Mouse (Mus musculus) heart, adult 2 months (tissue): ENCODE measurements at regions not wholly inside any gene's neighbourhood (a gene's known extent, or its start where the extent isn't known, plus 50 kb on each side); places are given as distances from the start of the nearest gene placed in this dataset.
A peak's percentile ranks its signal among the peaks of the same experiment; 100 is the strongest.
"Not testable (repeated sequence)": the region's sequence is repeated elsewhere in the genome, so short reads cannot be mapped to it uniquely, and the experiment has no call there.

Source experiments
- DNase-seq, 2 experiments: peaks; one replicate each; pipeline ENCODE4 v3.0.0; 2021
- H3K27ac ChIP-seq: fragments of 200-600 bp; 2 replicates; pipeline ENCODE4 v1.8.1; 2022
- H3K27me3 ChIP-seq: fragments of 200-500 bp; 2 replicates; pipeline ENCODE4 v1.6.1; 2012; ENCODE audit warnings: mild to moderate bottlenecking, low read length, inconsistent platforms, mixed read lengths; ENCODE audit not compliant: control insufficient read depth, insufficient read depth
- H3K36me3 ChIP-seq: fragments of 200-500 bp; 2 replicates; pipeline ENCODE4 v1.6.1; 2012; ENCODE audit warnings: low read length, inconsistent platforms; ENCODE audit not compliant: control insufficient read depth, insufficient read depth
- H3K4me1 ChIP-seq: fragments of 200-500 bp; 2 replicates; pipeline ENCODE4 v1.6.1; 2011; ENCODE audit warnings: low read length; ENCODE audit not compliant: control insufficient read depth, insufficient read depth
- H3K4me3 ChIP-seq: fragments of 200-600 bp; 2 replicates; pipeline ENCODE4 v1.8.1; 2022
- H3K79me2 ChIP-seq: fragments of 200-500 bp; replicated peaks from 2 replicates; pipeline ENCODE4 v1.6.1; 2012; ENCODE audit warnings: mild to moderate bottlenecking, inconsistent platforms, low read length, moderate library complexity, mixed read lengths; ENCODE audit not compliant: control insufficient read depth, insufficient read depth
- H3K9ac ChIP-seq: fragments of 200-500 bp; 2 replicates; pipeline ENCODE4 v1.6.1; 2012; ENCODE audit warnings: low read depth, mild to moderate bottlenecking, control low read depth, inconsistent platforms, low read length, mixed read lengths
- CTCF ChIP-seq: fragments of 200-600 bp; IDR thresholded peaks from 2 replicates; pipeline ENCODE4 v1.8.1; 2022; ENCODE audit warnings: antibody characterized with exemption, mild to moderate bottlenecking, moderate library complexity
- EP300 ChIP-seq: fragments of 200-500 bp; IDR thresholded peaks from 2 replicates; pipeline ENCODE4 v1.6.1; 2011; ENCODE audit warnings: low read depth, low read length, control low read depth; ENCODE audit not compliant: insufficient read depth
- POLR2A ChIP-seq: fragments of 200-500 bp; IDR thresholded peaks from 2 replicates; pipeline ENCODE4 v1.6.1; 2011; ENCODE audit warnings: mild to moderate bottlenecking, low read depth, low read length, control low read depth; ENCODE audit not compliant: insufficient read depth
- WGBS: fragments of 180-500 bp; shearing (Covaris S2); methylation state at CpG from one replicate; pipeline ENCODE4 v1.1.7; 2018; 5-methylcytosine and 5-hydroxymethylcytosine counted together
- intact Hi-C: fragments of 180-260 bp; cut with DNase I; formaldehyde crosslinking; loops from one replicate; pipeline ENCODE4 v1.15.1; 2025

DNA sequence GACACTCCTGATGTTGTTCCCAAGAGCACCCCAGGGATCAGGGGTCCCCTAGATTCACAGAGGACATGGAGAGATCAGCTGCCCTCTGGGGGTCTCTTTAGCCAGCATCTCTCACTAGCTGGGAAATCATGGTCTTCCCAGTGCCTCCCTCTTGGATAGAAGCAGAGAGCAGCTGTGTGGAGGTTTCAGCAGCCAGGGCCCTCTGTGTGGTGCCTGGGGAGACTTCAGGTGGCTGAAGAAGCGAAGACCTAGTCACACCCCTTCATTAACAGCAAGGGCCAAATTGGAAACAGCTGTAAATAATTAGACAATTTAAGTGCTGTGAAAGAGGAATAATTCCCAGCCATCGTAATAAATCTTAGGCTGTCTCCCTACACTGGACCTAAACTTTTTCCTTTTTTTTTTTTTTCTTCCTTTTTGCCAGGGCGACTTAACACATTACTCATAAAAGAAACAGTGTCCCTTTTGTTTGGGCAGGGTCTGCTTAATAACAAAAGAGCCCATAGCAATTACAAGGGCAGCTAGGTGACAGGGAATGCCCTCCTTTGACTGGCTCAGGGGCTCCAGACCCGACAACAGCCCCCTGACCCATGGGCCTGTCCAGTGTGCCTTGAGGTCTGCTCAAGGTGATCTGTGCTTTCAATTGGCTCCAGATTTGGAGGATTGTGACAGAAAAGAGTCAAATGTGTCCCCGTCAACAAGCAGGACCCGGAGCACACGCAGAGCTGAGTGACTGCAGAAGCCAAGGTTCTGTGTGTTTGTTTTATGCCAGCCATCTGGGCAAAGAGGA lies 127.7 kb downstream of the Dicer1 start:
- no peak for DNase-seq
- H3K27ac ChIP-seq: no peak overlapping the region
- 72% methylated on average over 7 of the region's 7 CpGs for WGBS
- H3K79me2 ChIP-seq: no peaks in the 10 kb centered on the region
- intact Hi-C loops: no loop called here
- no peak for TF ChIP-seq EP300
- TF ChIP-seq CTCF: no peak
- no peak for TF ChIP-seq POLR2A
- H3K36me3 ChIP-seq: no peaks in the 10 kb centered on the region
- no peak overlapping the region for H3K4me3 ChIP-seq
- H3K9ac ChIP-seq: no peak overlapping the region
- H3K4me1 ChIP-seq: no peaks in the 10 kb centered on the region
- H3K27me3 ChIP-seq: no peaks in the 10 kb centered on the region

DNA sequence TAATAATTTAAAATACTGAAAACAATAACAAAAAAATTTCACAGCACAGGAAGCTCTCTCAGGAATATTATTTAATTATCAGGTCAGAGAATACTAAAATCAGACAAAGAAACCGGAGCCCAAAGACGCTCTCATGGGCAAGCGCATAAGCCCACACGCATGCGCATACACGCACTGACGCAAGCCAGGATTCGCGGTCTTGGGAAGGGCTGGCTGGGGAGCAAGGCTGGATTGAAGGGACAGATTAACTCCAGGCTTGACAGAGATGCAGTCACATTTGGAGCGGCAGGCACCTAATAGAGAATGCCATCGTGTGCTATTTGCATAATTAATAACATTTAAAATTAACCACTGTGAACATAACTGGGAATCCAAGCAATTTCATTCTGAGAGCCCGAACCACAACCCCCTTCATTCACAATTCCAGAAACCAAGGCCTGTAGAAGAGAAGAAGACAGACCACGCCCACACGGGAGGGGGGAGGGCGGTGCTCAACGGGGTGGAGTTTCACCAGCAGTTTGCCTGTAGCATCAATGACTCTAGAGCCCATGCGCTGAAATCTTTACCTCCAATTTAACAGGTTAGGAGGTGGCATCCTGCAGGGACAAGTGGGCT lies 134.5 kb downstream of the Dicer1 start:
- no peaks in the 10 kb centered on the region for H3K79me2 ChIP-seq
- H3K27ac ChIP-seq: no peak overlapping the region
- H3K4me1 ChIP-seq: no peaks in the 10 kb centered on the region
- DNase-seq: no peak
- WGBS: 16% methylated on average over 17 of the region's 17 CpGs
- no peak overlapping the region for H3K4me3 ChIP-seq
- TF ChIP-seq POLR2A: no peak
- TF ChIP-seq CTCF: no peak
- TF ChIP-seq EP300: no peak
- no peaks in the 10 kb centered on the region for H3K36me3 ChIP-seq
- no peaks in the 10 kb centered on the region for H3K27me3 ChIP-seq
- intact Hi-C loops: no loop called here
- H3K9ac ChIP-seq: no peak overlapping the region

DNA sequence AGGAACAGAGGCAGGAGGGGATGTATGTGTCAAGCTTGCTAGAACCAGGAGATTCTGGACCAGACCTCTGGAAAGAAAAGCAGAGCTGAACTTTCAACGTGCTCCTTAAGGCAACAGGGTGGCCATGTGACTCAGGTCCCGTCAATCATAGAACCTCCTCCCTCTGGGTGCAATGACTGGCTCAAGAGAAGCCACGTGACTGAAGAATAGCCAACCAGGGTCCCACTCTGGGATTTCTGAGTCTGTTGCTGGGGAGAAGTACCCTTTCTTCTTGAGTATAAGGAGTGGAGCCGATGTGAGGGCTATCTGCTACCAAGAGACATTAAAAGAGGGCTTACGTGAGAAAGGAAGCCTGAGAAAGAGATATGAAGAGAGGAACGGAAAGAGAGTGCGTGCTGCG lies 137.5 kb downstream of the Dicer1 start:
- Histone ChIP-seq H3K36me3 (no peaks in the 10 kb centered on the region), H3K27ac (no peak overlapping the region), H3K4me1 (no peaks in the 10 kb centered on the region), H3K4me3 (no peak overlapping the region), H3K27me3 (no peaks in the 10 kb centered on the region), H3K9ac (no peak overlapping the region), H3K79me2 (no peaks in the 10 kb centered on the region)
- TF ChIP-seq CTCF (no peak), POLR2A (no peak), EP300 (no peak)
- peak in 1 of 2 experiments; percentile 24 for DNase-seq
- WGBS: 41% methylated on average over 8 of the region's 8 CpGs
- intact Hi-C loops: no loop called here

DNA sequence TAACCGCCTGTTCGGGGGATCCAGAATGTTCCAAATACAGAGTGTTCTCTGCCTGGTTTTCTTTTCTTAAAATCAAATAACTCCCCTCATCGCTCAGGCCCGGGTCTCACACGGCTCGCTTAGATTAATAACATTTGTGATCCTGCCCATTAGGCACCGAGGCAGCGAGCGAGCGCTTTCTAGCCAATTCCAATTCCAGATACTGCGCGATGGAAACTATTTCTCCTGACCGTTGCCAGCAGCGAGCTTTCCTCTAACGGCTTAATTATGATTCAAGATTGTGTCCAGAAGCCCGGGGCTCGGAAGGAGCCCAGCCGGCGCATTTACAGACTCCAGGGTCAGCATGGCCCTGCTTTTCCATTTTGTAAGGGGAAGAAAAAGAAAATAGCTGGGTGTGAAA lies 136.6 kb upstream of the Gsc start:
- TF ChIP-seq CTCF (no peak), EP300 (no peak), POLR2A (no peak)
- Histone ChIP-seq H3K4me1 (no peaks in the 10 kb centered on the region), H3K4me3 (no peak overlapping the region), H3K9ac (no peak overlapping the region), H3K27me3 (no peaks in the 10 kb centered on the region), H3K79me2 (no peaks in the 10 kb centered on the region), H3K36me3 (no peaks in the 10 kb centered on the region), H3K27ac (no peak overlapping the region)
- 68% methylated on average over 19 of the region's 19 CpGs for WGBS
- no peak for DNase-seq
- intact Hi-C loops: no loop called here

DNA sequence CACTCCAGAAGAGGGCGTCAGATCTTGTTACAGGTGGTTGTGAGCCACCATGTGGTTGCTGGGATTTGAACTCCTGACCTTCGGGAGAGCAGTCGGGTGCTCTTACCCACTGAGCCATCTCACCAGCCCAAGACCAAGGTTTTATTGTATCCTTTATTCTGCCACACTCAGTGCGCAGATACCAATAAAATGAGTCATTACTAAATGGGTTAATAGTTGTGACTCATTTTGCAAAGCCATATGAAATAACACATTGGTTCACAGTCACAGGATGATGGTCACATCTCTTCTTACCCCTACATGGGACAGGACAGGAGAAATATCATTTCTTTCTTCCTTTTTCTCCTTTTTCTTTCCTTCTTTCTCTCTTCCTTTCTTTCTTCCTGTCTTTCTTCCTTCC lies 135.8 kb upstream of the Gsc start:
- H3K4me3 ChIP-seq, DNase-seq, H3K79me2 ChIP-seq, H3K9ac ChIP-seq, H3K36me3 ChIP-seq, H3K4me1 ChIP-seq, H3K27ac ChIP-seq, H3K27me3 ChIP-seq, intact Hi-C loops: not testable (repeated sequence)
- 79% methylated on average over 4 of the region's 4 CpGs for WGBS

DNA sequence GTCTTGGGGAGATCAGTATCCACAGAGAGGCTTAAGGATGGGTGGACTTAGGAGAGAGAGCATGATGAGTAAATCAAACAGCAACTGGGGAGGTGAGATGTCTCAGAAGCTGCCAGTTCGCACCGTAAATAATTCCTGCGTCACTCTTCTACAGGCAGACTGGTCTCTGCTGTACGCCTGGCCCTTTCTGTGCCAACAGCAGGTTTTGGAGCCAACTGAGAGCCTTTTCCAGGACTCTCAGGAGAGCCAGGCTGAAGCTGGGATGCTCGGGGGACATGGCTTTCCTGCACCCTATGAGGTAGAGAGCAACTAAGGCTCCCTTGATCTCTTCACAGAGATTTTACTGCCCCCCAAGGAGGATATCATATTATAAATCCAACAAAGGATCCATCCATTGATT lies 134.3 kb upstream of the Gsc start:
- no peaks in the 10 kb centered on the region for H3K4me1 ChIP-seq
- no peak overlapping the region for H3K27ac ChIP-seq
- H3K27me3 ChIP-seq: no peaks in the 10 kb centered on the region
- no peaks in the 10 kb centered on the region for H3K36me3 ChIP-seq
- H3K9ac ChIP-seq: no peak overlapping the region
- 84% methylated on average over 5 of the region's 5 CpGs for WGBS
- TF ChIP-seq CTCF (no peak), POLR2A (no peak), EP300 (no peak)
- no peaks in the 10 kb centered on the region for H3K79me2 ChIP-seq
- intact Hi-C loops: no loop called here
- H3K4me3 ChIP-seq: no peak overlapping the region
- no peak for DNase-seq
